Mouse (Mus musculus) heart, adult 8-10 months (tissue): ENCODE results near the gene Litaf. TPM values are rescaled to one million over a fixed set of nuclear protein-coding genes. Genes with fewer than 3 reads are reported as not detected.

Source experiments
- DNase-seq: peaks from one replicate; pipeline ENCODE4 v3.0.0; 2022; ENCODE audit warnings: low spot score
- microRNA-seq: library from miRNA; unstranded; fragments of <30 nt; microRNA quantifications from one replicate; pipeline ENCODE4 v1.2.0, GENCODE M21; 2022
- total RNA-seq, 4 experiments: library from RNA; stranded (reverse); gene quantifications; 2 replicates each; pipeline ENCODE4 v1.2.4; 2022

Gene Litaf
- total RNA-seq, 4 experiments from 2014 or later: 12.9 to 20.3 (median 14.4) TPM

- DNase-seq: no peak
These were observed 154.9 kb downstream of the Litaf start for GRCm38 (mm10) chr16:10911061-10911460.

- no peak for DNase-seq
These were observed 155.4 kb downstream of the Litaf start for GRCm38 (mm10) chr16:10910541-10910940.

Small RNA genes lying within 50 kb of the gene (microRNA-seq; reads per million reads assigned to microRNA genes)
- not detected for gene Gm26268

Other genes starting within 250 kb of the Litaf start
- under 1 TPM; 0.29 to 0.41 (median 0.32) TPM for gene Rmi2, start 231.1 kb downstream of the Litaf start, total RNA-seq
- 10 to 100 TPM; 24.1 to 31.1 (median 28.1) TPM for gene Snn, start 5.2 kb downstream of the Litaf start, total RNA-seq
- gene Txndc11, start 68.5 kb upstream of the Litaf start, total RNA-seq: 10 to 100 TPM; 11.9 to 17.1 (median 12.5) TPM
- gene Zc3h7a, start 110.2 kb upstream of the Litaf start, total RNA-seq: 10 to 100 TPM; 17.9 to 24.5 (median 23.6) TPM
- gene Rsl1d1, start 137.2 kb upstream of the Litaf start, total RNA-seq: 10 to 100 TPM; 45.2 to 53.4 (median 49.7) TPM
- gene Gspt1, start 188.2 kb upstream of the Litaf start, total RNA-seq: 10 to 100 TPM; 58.1 to 67.9 (median 61.7) TPM
- gene Tnfrsf17, start 247.7 kb upstream of the Litaf start, total RNA-seq: under 1 TPM in 2 of 4 experiments, not detected in 2; 0.53 to 0.78 TPM